Mouse (Mus musculus) heart, adult 2 months (tissue): ENCODE data around the gene Rpl10a. TPM values are rescaled to one million over a fixed set of nuclear protein-coding genes. Genes with fewer than 3 reads are reported as not detected.
"Not testable (repeated sequence)": the region's sequence is repeated elsewhere in the genome, so short reads cannot be mapped to it uniquely, and the experiment has no call there.

Experiments
- DNase-seq, 2 experiments: peaks; one replicate each; pipeline ENCODE4 v3.0.0; 2021
- H3K27ac ChIP-seq: fragments of 200-600 bp; 2 replicates; pipeline ENCODE4 v1.8.1; 2022
- H3K27me3 ChIP-seq: fragments of 200-500 bp; 2 replicates; pipeline ENCODE4 v1.6.1; 2012; ENCODE audit warnings: mild to moderate bottlenecking, low read length, inconsistent platforms, mixed read lengths; ENCODE audit not compliant: control insufficient read depth, insufficient read depth
- H3K36me3 ChIP-seq: fragments of 200-500 bp; 2 replicates; pipeline ENCODE4 v1.6.1; 2012; ENCODE audit warnings: low read length, inconsistent platforms; ENCODE audit not compliant: control insufficient read depth, insufficient read depth
- H3K4me1 ChIP-seq: fragments of 200-500 bp; 2 replicates; pipeline ENCODE4 v1.6.1; 2011; ENCODE audit warnings: low read length; ENCODE audit not compliant: control insufficient read depth, insufficient read depth
- H3K4me3 ChIP-seq: fragments of 200-600 bp; 2 replicates; pipeline ENCODE4 v1.8.1; 2022
- H3K79me2 ChIP-seq: fragments of 200-500 bp; replicated peaks from 2 replicates; pipeline ENCODE4 v1.6.1; 2012; ENCODE audit warnings: mild to moderate bottlenecking, inconsistent platforms, low read length, moderate library complexity, mixed read lengths; ENCODE audit not compliant: control insufficient read depth, insufficient read depth
- H3K9ac ChIP-seq: fragments of 200-500 bp; 2 replicates; pipeline ENCODE4 v1.6.1; 2012; ENCODE audit warnings: low read depth, mild to moderate bottlenecking, control low read depth, inconsistent platforms, low read length, mixed read lengths
- CTCF ChIP-seq: fragments of 200-600 bp; IDR thresholded peaks from 2 replicates; pipeline ENCODE4 v1.8.1; 2022; ENCODE audit warnings: antibody characterized with exemption, mild to moderate bottlenecking, moderate library complexity
- EP300 ChIP-seq: fragments of 200-500 bp; IDR thresholded peaks from 2 replicates; pipeline ENCODE4 v1.6.1; 2011; ENCODE audit warnings: low read depth, low read length, control low read depth; ENCODE audit not compliant: insufficient read depth
- POLR2A ChIP-seq: fragments of 200-500 bp; IDR thresholded peaks from 2 replicates; pipeline ENCODE4 v1.6.1; 2011; ENCODE audit warnings: mild to moderate bottlenecking, low read depth, low read length, control low read depth; ENCODE audit not compliant: insufficient read depth
- WGBS: fragments of 180-500 bp; shearing (Covaris S2); methylation state at CpG from one replicate; pipeline ENCODE4 v1.1.7; 2018; 5-methylcytosine and 5-hydroxymethylcytosine counted together
- intact Hi-C: fragments of 180-260 bp; cut with DNase I; formaldehyde crosslinking; loops from one replicate; pipeline ENCODE4 v1.15.1; 2025
- polyA plus RNA-seq: library from polyadenylated mRNA; depleted of rRNA; stranded (reverse); fragments of >200 nt; gene quantifications from 2 replicates; pipeline ENCODE4 v1.2.3, GENCODE M21; 2012
- total RNA-seq, 2 experiments: library from RNA; stranded (reverse); gene quantifications; 2 replicates each; pipeline ENCODE4 v1.2.3; 2021

Gene Rpl10a
- total and polyA plus RNA-seq, 3 experiments = 360 to 1,197 (median 417) TPM

DNA sequence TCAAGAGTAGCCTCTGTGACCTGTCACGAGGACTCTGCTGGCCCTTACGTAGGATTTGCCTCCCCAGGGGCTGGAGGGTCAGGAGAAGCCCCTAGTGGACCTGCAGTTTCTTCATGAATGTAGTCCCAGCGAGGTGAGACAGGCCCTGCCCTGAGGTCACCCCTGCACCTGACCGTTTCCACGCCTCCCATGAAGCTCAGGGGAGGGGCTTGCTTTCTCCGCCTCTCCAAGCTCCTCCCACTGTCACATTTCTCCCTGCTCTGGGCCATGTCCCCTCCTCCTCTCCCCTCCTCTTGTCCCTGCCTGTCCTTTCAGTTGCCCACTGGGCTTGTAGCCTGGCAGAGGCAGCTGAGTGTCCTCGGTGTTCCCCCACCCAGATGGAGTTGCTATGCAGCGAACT, 11.2 kb upstream of the Rpl10a start:
- H3K36me3 ChIP-seq = no peaks in the 10 kb centered on the region
- H3K27ac ChIP-seq = no peak overlapping the region
- H3K9ac ChIP-seq = no peak overlapping the region
- peaks cover 2% of the 10 kb centered on the region; the same call in 1 of the 2 replicates for H3K4me1 ChIP-seq
- H3K4me3 ChIP-seq = no peak overlapping the region
- intact Hi-C loops = no loop called here
- DNase-seq = no peak
- H3K79me2 ChIP-seq = no peaks in the 10 kb centered on the region
- WGBS = 83% methylated on average over 8 of the region's 8 CpGs
- no peaks in the 10 kb centered on the region for H3K27me3 ChIP-seq
- TF ChIP-seq CTCF (no peak), EP300 (no peak), POLR2A (no peak)

DNA sequence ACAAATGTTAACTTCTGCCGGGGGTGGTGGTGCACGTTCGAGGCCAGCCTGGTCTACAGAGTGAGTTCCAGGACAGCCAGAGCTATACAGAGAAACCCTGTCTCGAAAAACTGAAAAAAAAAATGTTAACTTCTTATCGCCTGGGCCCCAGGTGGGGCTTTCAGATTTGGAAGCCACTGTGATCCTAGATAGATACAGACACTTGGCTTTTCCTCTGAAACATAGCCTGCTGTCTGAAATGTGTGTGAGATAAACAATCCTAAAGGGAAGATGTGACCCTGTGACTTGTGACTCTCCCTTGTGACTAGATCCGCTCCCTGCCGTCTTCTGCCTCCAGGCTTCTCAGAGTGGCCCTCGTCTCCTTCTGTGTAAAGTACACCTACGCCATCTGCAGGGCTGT, 10.5 kb upstream of the Rpl10a start:
- H3K79me2 ChIP-seq = no peaks in the 10 kb centered on the region
- TF ChIP-seq EP300 (no peak), CTCF (no peak), POLR2A (no peak)
- DNase-seq = no peak
- 87% methylated on average over 9 of the region's 9 CpGs for whole genome bisulfite sequencing
- no peaks in the 10 kb centered on the region for H3K27me3 ChIP-seq
- H3K36me3 ChIP-seq = no peaks in the 10 kb centered on the region
- intact Hi-C loops = no loop called here
- H3K9ac ChIP-seq = no peak overlapping the region
- no peak overlapping the region for H3K27ac ChIP-seq
- peaks cover 2% of the 10 kb centered on the region; the same call in 1 of the 2 replicates for H3K4me1 ChIP-seq
- H3K4me3 ChIP-seq = no peak overlapping the region

GRCm38 (mm10) chr17:28321700-28322099, 6.6 kb upstream of the Rpl10a start:
- Histone ChIP-seq H3K9ac (no peak overlapping the region), H3K79me2 (no peaks in the 10 kb centered on the region), H3K27ac (no peak overlapping the region), H3K27me3 (no peaks in the 10 kb centered on the region), H3K36me3 (no peaks in the 10 kb centered on the region), H3K4me1 (no peaks in the 10 kb centered on the region), H3K4me3 (no peak overlapping the region)
- intact Hi-C loops = no loop called here
- TF ChIP-seq POLR2A = no peak
- WGBS = 93% methylated on average over 4 of the region's 4 CpGs
- no peak for DNase-seq

GRCm38 (mm10) chr17:28323786-28324185, 4.5 kb upstream of the Rpl10a start:
- no peak for TF ChIP-seq EP300
- TF ChIP-seq POLR2A = no peak
- no peak for TF ChIP-seq CTCF
- Histone ChIP-seq H3K4me1 (peaks cover 2% of the 10 kb centered on the region), H3K36me3 (no peaks in the 10 kb centered on the region), H3K4me3 (no peak overlapping the region), H3K27me3 (no peaks in the 10 kb centered on the region), H3K27ac (no peak overlapping the region), H3K79me2 (no peaks in the 10 kb centered on the region), H3K9ac (no peak overlapping the region)
- no peak for DNase-seq
- intact Hi-C loops = no loop called here
- 88% methylated on average over 8 of the region's 8 CpGs for WGBS

DNA sequence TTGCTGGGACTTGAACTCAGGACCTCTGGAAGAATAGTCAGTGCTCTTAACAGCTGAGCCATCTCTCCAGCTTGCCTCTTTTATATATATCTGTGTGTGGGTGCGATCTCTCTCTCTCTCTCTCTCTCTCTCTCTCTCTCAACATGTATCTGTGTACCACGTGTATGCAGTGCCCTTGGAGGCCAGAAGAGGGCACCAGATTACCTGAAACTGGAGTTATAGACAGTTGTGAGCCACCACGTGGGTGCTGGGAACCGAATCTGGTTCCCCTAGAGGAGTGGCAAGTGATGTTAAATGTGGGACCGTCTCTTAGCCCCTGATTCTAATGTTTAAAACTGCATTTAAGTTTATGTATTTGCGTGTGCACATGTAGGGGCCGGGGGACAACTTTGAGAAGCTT, 3.9 kb upstream of the Rpl10a start:
- H3K4me3 ChIP-seq, H3K9ac ChIP-seq, H3K27ac ChIP-seq, H3K79me2 ChIP-seq, intact Hi-C loops, H3K36me3 ChIP-seq, DNase-seq, H3K4me1 ChIP-seq, H3K27me3 ChIP-seq: not testable (repeated sequence)
- 96% methylated on average over 7 of the region's 7 CpGs for WGBS
- peak; percentile 30 for TF ChIP-seq CTCF

DNA sequence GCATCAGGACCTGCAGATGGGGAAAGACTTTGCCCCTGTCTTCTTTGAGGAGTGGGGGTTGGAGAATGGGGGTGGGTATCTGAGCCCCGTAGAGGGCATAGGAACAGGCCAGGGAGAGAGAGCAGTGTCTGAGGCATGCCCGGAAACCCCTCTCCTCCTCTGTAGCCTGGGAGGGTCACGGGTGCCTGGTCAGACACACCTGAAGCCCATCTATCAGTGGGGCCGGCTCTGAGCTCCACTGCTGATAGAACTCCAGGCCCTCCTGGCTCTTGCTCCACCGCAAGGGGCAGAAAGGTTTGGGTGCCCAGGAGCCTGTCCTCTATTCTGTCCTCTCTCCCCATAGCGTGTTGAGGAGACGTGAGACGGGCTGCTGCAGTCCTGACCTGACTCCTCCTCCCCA, 2.5 kb upstream of the Rpl10a start:
- Histone ChIP-seq H3K9ac (no peak overlapping the region), H3K4me3 (no peak overlapping the region), H3K36me3 (peaks cover 4% of the 10 kb centered on the region; the same call in 1 of the 2 replicates), H3K4me1 (peaks cover 2% of the 10 kb centered on the region), H3K27me3 (no peaks in the 10 kb centered on the region), H3K27ac (no peak overlapping the region), H3K79me2 (no peaks in the 10 kb centered on the region)
- DNase-seq = no peak
- TF ChIP-seq POLR2A = no peak
- TF ChIP-seq CTCF = no peak
- TF ChIP-seq EP300 = no peak
- WGBS = 94% methylated on average over 8 of the region's 8 CpGs
- intact Hi-C loops = loop anchor here (5.0 kb wide), 1 partner anchor 202 kb away; no protein-coding TSS in a partner anchor
